Mouse (Mus musculus) CH12.LX (cell line): ENCODE measurements around the gene Pdzd2.

Source experiments
- MAX ChIP-seq: IDR thresholded peaks from 2 replicates; pipeline ENCODE4 v1.6.1; 2011; ENCODE audit warnings: low read length, improper control_type of control experiment
- POLR2A ChIP-seq: IDR thresholded peaks from 2 replicates; pipeline ENCODE4 v1.6.1; 2011; ENCODE audit warnings: low read depth, mild to moderate bottlenecking, improper control_type of control experiment, low read length
- RAD21 ChIP-seq: IDR thresholded peaks from 2 replicates; pipeline ENCODE4 v1.6.1; 2011; ENCODE audit warnings: low read depth, mild to moderate bottlenecking, low read length, improper control_type of control experiment, moderate library complexity
- UBTF ChIP-seq: IDR thresholded peaks from 2 replicates; pipeline ENCODE4 v1.6.1; 2012; ENCODE audit warnings: low read depth, mild to moderate bottlenecking, inconsistent platforms, low read length, improper control_type of control experiment, moderate library complexity

DNA sequence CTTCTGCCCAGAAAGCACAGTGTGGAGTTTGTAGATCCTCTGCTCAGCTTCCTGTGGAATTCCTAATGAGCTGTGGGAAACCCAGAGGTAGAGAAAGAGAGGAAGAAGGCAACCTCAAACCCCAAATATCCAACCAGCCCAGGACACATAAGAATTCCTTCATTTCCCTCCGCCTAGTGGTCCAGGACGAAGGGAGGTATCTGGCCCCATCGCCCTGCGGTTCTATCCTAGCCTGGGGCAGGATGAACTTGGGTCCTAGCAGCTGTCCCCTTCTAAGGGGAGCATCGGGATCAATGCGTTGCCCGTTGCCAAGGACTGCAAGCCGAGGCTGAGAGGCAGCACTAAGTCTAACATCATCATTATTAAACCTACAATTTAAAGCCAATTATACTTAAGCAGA lies 104.8 kb downstream of the Pdzd2 start:
- no peak for TF ChIP-seq POLR2A
- TF ChIP-seq MAX, result no peak
- no peak for TF ChIP-seq UBTF
- TF ChIP-seq RAD21, result no peak
